Mouse (Mus musculus) hindbrain, embryonic 10.5 days (tissue): ENCODE data around the gene Sae1. TPM values are rescaled to one million over a fixed set of nuclear protein-coding genes. Genes with fewer than 3 reads are reported as not detected.

Source experiments
- DNase-seq: peaks from one replicate; pipeline ENCODE4 v3.0.0-alpha.2; 2017; ENCODE audit warnings: low spot score
- H3K27ac ChIP-seq: fragments of 300-500 bp; sonication (generic); 2 replicates; pipeline ENCODE4 v1.5.1; 2016; ENCODE audit warnings: mild to moderate bottlenecking, moderate library complexity
- H3K27me3 ChIP-seq: fragments of 300-500 bp; sonication (generic); 2 replicates; pipeline ENCODE4 v1.6.1; 2016; ENCODE audit warnings: mild to moderate bottlenecking; ENCODE audit not compliant: poor library complexity, insufficient read depth, severe bottlenecking
- H3K36me3 ChIP-seq: fragments of 300-500 bp; sonication (generic); 2 replicates; pipeline ENCODE4 v1.6.1; 2016; ENCODE audit warnings: mild to moderate bottlenecking, moderate library complexity
- H3K4me1 ChIP-seq: fragments of 300-500 bp; sonication (generic); replicated peaks from 2 replicates; pipeline ENCODE4 v1.6.1; 2016; ENCODE audit warnings: mild to moderate bottlenecking
- H3K4me3 ChIP-seq: fragments of 300-500 bp; sonication (generic); 2 replicates; pipeline ENCODE4 v1.5.1; 2016; ENCODE audit warnings: mild to moderate bottlenecking, moderate library complexity
- H3K9me3 ChIP-seq: fragments of 300-500 bp; sonication (generic); 2 replicates; pipeline ENCODE4 v1.6.1; 2016; ENCODE audit warnings: mild to moderate bottlenecking, moderate library complexity
- WGBS: fragments of 180-500 bp; shearing (Covaris S2); methylation state at CpG from one replicate; pipeline ENCODE4 v1.1.7; 2016; 5-methylcytosine and 5-hydroxymethylcytosine counted together
- polyA plus RNA-seq: library from polyadenylated mRNA; unstranded; fragments of >200 nt; fragmentation: Nextera tagmentation; extraction: Ambion mirVana; gene quantifications from 2 replicates; pipeline ENCODE4 v1.2.1, GENCODE M21; 2016

Sae1 gene
- polyA plus RNA-seq, 1 experiment from 2014 or later, result 371 TPM

- peak; percentile 67 for DNase-seq
- Histone ChIP-seq H3K9me3 (no peaks in the 10 kb centered on the region), H3K27ac (peak overlapping the region; percentile 88), H3K27me3 (peaks cover 28% of the 10 kb centered on the region), H3K4me1 (peaks cover 38% of the 10 kb centered on the region), H3K4me3 (peak overlapping the region; percentile 64), H3K36me3 (peaks cover 28% of the 10 kb centered on the region)
- under 1% methylated on average over 46 of the region's 46 CpGs for WGBS
These were observed 114.9 kb downstream of the Sae1 start for GRCm38 (mm10) chr7:16272681-16273080.

GRCm38 (mm10) chr7:16271139-16271538 lies 116.5 kb downstream of the Sae1 start:
- Histone ChIP-seq H3K4me3 (no peak overlapping the region), H3K9me3 (no peaks in the 10 kb centered on the region), H3K27ac (no peak overlapping the region), H3K36me3 (peaks cover 13% of the 10 kb centered on the region), H3K4me1 (peaks cover 35% of the 10 kb centered on the region), H3K27me3 (peaks cover 28% of the 10 kb centered on the region)
- 68% methylated on average over 1 of the region's 1 CpGs for WGBS
- no peak for DNase-seq

Other genes with a start within 250 kb of the Sae1 start
- 117 and 173 TPM in 2 replicates for gene Meis3, start 212.7 kb downstream of the Sae1 start, polyA plus RNA-seq
- 22.0 and 22.3 TPM in 2 replicates for gene Dhx34, start 165.8 kb downstream of the Sae1 start, polyA plus RNA-seq
- 0.05 TPM in 1 of 2 replicates, not detected in the other for gene C5ar2, start 143.7 kb downstream of the Sae1 start, polyA plus RNA-seq
- 0.96 and 0.97 TPM in 2 replicates for gene C5ar1, start 128.3 kb downstream of the Sae1 start, polyA plus RNA-seq
- gene Inafm1, start 114.2 kb downstream of the Sae1 start, polyA plus RNA-seq, result 7.7 and 13.0 TPM in 2 replicates
- 32.2 and 37.4 TPM in 2 replicates for gene Ccdc9, start 101.0 kb downstream of the Sae1 start, polyA plus RNA-seq
- gene Bbc3, start 79.4 kb downstream of the Sae1 start, polyA plus RNA-seq, result 17.6 and 19.1 TPM in 2 replicates
- 20.5 and 23.0 TPM in 2 replicates for gene Zc3h4, start 13.1 kb upstream of the Sae1 start, polyA plus RNA-seq
- gene Tmem160, start 65.0 kb upstream of the Sae1 start, polyA plus RNA-seq, result 67.4 and 70.9 TPM in 2 replicates
- 0.63 and 0.91 TPM in 2 replicates for gene Npas1, start 89.9 kb upstream of the Sae1 start, polyA plus RNA-seq
- gene Arhgap35, start 227.2 kb upstream of the Sae1 start, polyA plus RNA-seq, result 28.0 and 29.6 TPM in 2 replicates